Mouse (Mus musculus) embryonic fibroblast, embryonic 13.5 days (primary cell): ENCODE measurements at regions not wholly inside any gene's neighbourhood (a gene's known extent, or its start where the extent isn't known, plus 50 kb on each side); places are given as distances from the start of the nearest gene placed in this dataset.

Experiments
- CTCF ChIP-seq: IDR thresholded peaks from 2 replicates; pipeline ENCODE4 v1.5.1; 2011; ENCODE audit warnings: mild to moderate bottlenecking, control low read depth, low read length, moderate library complexity, borderline replicate concordance; ENCODE audit not compliant: insufficient read depth
- POLR2A ChIP-seq: IDR thresholded peaks from 2 replicates; pipeline ENCODE4 v1.6.1; 2011; ENCODE audit warnings: low read depth, mild to moderate bottlenecking, control low read depth, low read length, moderate library complexity

- TF ChIP-seq CTCF (no peak), POLR2A (no peak)
These were observed 123.3 kb downstream of the Mn1 start for GRCm38 (mm10) chr5:111540486-111540885.
